Mouse (Mus musculus): ENCODE measurements around the gene Megf11.

The Megf11 gene

DNA sequence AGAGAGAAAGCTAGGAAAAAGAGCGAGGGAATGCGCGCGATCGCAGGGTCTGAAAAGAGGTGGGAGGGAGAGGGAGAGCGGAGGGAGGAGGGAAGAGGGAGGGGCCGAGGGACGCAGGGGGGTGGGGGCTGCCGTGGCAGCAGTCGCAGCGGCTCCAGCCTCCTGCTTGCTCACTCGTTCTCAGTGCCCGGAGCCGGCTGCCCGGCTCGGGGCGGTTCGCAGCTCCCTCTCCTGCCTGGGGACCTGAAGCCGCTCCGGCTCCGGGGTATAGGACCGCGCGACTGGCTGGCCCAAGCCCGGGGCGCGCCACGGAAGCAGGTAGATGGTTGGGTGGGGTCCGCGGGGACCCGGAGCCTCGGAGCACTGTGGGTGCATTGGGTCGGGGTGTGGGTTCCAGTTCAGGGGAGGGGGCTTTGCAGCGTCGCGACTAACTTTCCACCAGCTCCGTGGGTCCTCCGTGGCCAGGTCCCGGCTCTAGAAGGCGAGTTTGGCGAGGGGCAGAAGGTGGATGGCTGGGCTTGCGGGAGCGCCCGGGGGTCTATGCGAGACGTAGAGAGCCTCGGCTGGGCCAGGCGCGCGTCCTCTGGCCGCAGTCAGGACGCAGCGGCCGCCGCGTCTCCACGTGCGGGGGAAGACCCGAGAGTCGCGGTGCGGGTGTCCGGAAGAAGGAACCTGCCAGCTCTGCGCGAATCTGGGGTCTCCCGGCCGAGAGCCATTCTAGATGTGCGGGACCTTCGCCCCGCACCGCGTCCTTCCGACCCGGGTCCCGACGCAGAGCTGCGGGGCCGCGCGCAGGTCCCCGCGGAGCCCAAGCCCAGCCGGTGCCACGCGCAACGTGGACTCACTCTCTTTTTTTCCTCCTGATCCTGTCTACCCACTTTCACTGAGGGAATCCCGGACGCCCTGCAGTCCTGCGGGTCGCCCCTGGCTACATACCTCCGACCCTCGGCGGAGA lies at the start of gene Megf11:
TSS of gene Megf11 (plus strand) at position 116 of the 955 bp plus-strand sequence.
- WGBS, result under 1% methylated on average over 92 of the region's 93 CpGs

DNA sequence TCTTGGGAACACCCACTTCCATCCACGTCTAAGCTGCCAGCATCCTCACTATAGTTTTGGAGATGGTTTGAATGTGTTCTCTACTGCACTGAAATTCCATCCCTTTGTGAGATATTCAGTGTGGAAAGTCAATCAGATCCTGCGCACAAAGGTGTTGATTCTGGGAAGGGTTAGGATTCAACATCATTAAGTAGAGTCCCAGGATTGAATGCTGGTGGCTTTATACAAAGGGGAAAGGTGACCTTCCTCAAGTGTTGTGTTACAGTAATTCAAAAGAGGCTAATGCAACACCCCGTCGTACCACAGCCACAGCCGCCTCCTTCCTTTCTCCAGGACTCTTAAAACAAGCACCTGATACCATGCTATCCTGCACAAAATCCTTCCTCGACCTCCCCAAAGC lies 49.6 kb upstream of the Megf11 start:
- 90% methylated on average over 6 of the region's 6 CpGs for WGBS

DNA sequence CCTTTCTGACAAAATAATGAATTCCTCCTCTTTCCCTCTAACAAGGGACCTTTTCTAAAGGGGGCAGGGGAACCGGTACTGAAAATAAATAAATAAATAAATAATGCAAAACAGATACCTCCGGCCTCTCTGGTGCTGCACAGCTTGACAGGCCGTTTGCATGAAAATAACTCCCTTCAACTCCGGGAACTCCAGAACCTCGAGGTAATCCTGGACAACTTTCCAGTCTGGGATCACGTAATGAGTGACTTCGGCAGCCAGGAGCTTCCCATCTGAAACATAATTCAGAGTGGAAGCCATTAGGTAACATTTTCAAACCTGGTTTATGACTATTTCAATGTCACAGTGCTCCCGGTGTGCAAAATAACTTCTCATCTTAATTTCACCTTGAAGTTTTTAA lies 46.1 kb upstream of the Megf11 start:
- 28% methylated on average over 8 of the region's 8 CpGs for WGBS

DNA sequence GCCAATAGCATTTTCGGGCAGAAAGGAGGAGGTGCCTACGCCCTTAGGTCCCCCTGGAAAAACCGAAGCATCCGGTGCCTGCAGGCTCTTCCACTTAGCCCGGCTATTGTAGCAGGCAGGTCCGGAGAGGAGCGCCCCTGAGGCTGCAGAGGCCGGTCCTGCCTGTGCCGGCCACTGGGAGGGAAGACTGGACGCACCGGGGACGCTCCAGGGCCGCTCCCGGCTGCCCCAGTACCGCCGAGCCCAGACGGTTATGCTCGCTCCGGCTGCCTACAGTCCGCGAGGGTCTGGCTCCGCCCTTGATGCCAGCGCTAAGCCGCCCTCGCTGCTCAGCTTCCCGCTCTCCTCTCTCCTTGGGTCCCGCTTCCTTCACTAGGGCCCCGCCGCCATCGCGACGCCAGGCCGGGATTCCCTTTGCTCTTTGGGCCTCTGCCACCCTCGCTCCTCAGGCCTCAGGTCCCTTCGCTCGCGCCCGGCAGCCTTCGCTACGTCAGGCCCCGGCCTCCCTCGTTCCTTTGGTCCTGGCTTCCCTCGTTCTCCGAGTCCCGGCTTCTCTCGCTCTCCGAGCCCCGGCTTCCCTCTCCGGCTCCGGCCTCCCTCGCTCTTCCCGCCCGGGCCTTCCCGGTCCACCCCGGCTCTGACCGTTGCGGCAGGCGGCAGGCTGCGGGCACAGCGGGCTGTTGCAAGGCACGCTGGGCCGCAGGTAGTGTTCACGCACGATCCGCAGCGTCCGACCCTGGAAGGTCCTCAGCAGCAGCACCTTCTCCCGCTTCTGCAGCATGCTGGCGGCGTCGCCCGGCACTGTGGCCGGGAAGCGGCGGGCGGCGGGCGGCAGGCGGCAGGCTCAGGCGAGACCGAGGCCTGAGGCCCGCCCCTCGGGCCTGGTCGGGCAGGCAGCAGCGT lies 44.8 kb upstream of the Megf11 start:
- WGBS, result under 1% methylated on average over 83 of the region's 85 CpGs

DNA sequence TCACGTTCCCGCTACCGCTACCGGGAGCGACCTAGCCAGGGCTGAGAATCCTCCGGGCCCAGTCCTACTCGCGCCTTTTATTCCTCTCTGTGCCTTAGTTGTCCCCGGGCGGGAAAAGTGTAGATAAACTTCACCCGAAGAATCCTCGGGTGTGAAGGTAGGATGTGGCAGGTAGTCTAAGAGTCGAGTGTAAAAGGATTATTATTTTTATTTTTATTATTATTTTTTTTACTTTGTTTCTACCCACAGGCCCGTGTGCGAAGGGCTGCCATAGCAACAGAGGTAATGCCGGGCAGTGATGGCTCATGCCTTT lies 44.2 kb upstream of the Megf11 start, which contains the start of gene Dis3l:
TSS of gene Dis3l (minus strand) at position 35 of the 313 bp plus-strand sequence.
- WGBS, result 4% methylated on average over 16 of the region's 16 CpGs

DNA sequence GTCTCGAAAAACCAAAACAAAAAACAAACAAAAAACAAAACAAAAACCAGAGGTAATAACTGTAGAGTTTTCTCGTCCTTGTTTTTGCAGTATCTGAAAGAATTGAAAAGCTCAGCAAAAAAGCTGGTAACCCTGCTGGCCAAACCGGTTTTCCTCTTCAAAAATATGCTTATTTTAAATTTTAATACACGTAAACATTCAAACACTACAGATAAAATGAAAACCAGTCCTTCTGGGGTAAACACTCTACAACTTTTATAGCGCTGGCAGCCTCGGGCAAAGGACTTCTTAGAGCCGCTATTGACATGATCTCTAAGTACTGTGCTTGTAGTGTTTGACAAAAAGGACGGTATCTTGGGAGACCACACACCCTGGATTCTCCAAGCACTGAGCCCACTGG lies 43.8 kb upstream of the Megf11 start:
- WGBS, result 79% methylated on average over 8 of the region's 8 CpGs

GRCm38 (mm10) chr9:64343656-64344055 lies 41.8 kb upstream of the Megf11 start:
- 97% methylated on average over 2 of the region's 2 CpGs for WGBS

DNA sequence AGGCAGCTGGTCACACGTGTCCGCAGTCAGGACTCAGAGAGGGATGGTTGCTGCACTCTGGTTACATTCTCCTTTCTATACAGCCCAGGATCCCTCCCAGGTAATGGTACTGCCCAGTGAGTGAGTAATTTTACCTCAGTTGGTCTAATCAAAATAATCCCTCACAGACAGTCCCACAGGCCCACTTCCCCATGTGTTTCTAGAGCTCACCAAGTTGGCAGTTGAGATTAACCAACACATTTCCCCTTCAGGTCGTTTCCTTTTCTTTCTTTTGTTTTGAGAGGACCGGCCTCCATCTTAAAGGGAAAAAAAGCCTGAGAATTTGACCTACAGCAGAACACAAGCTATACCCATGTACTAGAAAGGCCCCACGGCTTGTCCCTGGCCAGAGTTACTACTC lies 39.5 kb upstream of the Megf11 start:
- WGBS, result 70% methylated on average over 5 of the region's 5 CpGs

GRCm38 (mm10) chr9:64347377-64347776 lies 38.0 kb upstream of the Megf11 start:
- 0% methylated on average over 1 of the region's 1 CpGs for WGBS

DNA sequence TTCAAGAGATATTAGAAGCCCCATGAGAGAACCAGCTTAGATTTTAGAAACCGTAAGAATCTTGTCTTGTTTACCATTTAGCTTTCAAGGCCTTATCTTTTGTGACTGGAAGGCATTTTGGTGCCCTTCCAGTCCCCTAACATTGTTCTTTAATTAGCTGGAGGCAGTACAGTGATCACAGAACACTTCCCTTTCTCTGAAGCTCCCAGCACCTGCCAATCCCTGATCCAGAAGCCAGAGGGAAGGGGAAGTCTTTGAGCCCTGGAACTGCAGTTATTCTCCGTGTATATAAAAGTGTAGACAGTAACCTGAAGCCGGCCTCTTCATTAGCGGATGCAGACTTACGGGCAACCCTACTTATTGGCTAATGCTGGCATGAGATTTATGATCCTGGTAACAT lies 35.9 kb upstream of the Megf11 start:
- 76% methylated on average over 5 of the region's 5 CpGs for WGBS

DNA sequence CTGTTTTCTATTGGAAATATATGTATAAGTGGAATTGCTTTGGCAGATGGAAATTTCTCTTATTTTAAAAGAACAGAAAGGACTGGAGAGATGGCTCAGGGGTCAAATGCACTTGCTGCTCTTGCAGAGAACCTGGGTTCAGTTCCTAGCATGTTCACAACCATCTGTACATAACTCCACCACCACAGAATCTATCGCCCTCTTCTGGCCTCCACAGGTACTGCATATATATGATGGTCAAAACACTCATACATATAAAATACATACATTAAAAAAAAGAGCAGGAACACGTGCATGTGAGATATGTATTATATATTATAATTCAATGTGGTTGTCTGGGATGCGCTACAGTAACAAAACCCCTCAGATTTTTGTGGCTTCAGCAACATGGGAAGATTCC lies 34.2 kb upstream of the Megf11 start:
- 57% methylated on average over 3 of the region's 3 CpGs for WGBS

- 61% methylated on average over 7 of the region's 7 CpGs for WGBS
Observed at GRCm38 (mm10) chr9:64355627-64356026, 29.8 kb upstream of the Megf11 start.

GRCm38 (mm10) chr9:64361231-64361950 lies 24.0 kb upstream of the Megf11 start:
- 85% methylated on average over 9 of the region's 9 CpGs for WGBS

DNA sequence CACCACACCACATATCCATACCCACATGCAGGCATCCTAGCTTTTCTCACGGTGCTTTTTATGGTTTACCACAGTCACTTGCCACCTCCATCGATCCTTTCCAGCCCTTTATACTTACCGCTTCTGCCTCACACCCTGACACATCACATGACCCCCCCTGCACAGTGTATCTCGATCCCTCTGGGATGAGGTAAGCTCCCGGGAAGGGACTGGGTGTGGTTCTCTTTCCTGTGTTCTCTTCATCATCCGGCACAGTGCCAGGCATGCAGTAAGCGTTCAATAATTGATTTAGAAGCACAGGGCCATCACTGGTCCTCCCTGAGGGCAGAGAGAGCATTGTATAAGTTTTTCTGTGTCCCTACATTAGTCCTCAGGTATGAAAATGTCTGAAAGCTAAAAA lies 15.6 kb upstream of the Megf11 start:
- 55% methylated on average over 7 of the region's 7 CpGs for WGBS

DNA sequence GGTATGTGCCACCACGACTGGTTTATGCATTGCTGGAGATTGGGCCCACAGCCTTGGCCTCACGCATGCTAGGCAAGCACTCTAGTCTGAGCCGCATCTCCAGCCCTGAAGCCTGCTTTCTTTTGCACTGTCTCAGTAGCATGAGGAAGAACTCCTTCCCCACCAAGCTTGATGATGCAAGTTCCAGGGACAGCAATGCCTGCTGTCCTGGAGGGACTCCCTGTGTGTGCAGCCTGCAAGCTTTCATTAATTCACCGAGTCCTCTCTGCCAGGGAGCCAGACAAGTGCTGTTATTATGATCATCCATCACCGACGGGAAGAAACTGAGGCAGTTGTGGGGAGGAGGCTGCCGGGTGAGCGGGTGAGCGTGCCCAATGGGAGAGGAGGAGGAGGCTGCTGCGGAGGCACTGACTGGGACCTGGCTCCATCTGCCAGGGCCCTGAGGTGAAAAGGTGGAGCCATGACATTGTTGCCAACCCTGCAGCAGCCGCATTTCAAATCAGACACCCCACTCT lies 14.1 kb upstream of the Megf11 start:
- WGBS, result 69% methylated on average over 11 of the region's 11 CpGs

GRCm38 (mm10) chr9:64376380-64376779 lies 9.0 kb upstream of the Megf11 start:
- 79% methylated on average over 2 of the region's 2 CpGs for WGBS

- WGBS, result 66% methylated on average over 10 of the region's 10 CpGs
Observed at GRCm38 (mm10) chr9:64383021-64383788, 2.2 kb upstream of the Megf11 start.

DNA sequence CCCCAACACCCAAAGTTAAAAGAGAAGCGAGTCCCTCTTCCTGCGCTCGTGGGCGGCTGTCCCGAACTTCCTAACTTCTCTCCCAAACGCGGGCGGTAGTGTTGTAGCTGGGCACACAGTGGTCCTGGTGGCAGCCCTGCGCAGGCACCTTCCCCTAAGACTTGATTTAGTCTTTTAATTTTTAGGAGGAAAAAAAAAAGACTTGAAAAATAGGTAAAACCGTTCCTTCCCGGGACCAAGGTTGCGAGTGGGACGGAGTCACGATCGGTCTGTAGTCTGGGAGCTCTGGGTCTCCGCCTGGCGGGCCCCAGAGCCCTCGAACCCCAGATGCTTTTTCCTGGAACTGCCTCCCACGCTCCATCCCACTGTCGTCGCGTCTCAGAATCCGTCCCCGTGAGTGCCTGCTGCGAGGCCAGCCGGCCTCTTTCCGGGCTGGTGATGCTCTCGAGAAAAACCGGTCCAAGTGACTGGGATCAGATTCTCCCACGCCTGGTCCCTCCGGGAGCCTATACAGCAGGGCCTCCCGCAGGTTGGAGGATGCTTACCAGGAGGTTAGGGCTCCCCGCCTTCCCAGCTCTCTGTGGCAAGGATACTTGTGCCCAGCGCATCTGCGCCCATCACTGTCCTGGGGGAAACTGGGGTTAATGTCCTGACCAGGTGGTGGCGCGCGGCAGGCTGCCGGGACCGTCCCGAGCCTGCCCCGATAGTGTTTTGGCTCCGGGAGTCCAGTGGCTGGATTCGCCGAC lies 1.2 kb downstream of the Megf11 start:
- WGBS, result 7% methylated on average over 45 of the region's 45 CpGs

- WGBS, result 76% methylated on average over 7 of the region's 7 CpGs
Observed at GRCm38 (mm10) chr9:64389576-64390292, 4.3 kb downstream of the Megf11 start.

Data from cerebral cortex, adult 2 months (tissue).